Mouse (Mus musculus): ENCODE results near the gene Olfr130.

DNA sequence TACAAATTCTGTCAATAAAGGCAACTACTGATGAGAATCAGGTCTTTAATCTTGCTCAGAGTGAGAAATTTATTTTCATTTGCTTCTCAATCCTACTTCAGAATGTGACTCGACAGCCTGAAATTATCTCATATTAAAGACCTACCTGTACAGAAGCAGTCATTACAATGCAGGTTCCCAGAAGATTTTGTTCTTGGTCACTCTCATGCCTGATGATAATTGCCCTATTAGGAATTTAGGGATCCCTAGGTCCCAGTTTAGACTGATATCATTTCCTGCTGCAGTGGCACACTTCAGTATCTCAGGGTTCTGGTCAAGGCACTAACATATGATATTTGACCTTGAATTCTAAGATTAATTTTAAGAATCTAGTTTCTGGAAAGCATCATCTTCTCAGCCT lies at the start of gene Olfr130:
- TF ChIP-seq POLR2A (IDR thresholded peaks at IDR 0.05; ENCODE audit: borderline replicate concordance, control insufficient read depth, low read depth, low read length) (no peak), CTCF (IDR thresholded peaks at IDR 0.05; ENCODE audit: control insufficient read depth, insufficient read depth, low read length) (no peak)

Measured in bone marrow, adult 2 months (tissue).